Mouse (Mus musculus) c-Kit-negative CD71-positive TER-119-positive erythroid progenitor cells, embryonic 14.5 days (primary cell): Measurements from ENCODE around the gene Arhgap29.

ENCODE experiments used
- DNase-seq: peaks from one replicate; pipeline ENCODE4 v3.0.0-alpha.2; 2013; ENCODE audit warnings: low read depth, low spot score

Arhgap29 gene

GRCm38 (mm10) chr3:122009818-122010217 is 57.5 kb downstream of the Arhgap29 start:
- DNase-seq = no peak

GRCm38 (mm10) chr3:122010292-122010691 is 58.0 kb downstream of the Arhgap29 start:
- DNase-seq = no peak

- no peak for DNase-seq
These were observed 60.1 kb downstream of the Arhgap29 start for GRCm38 (mm10) chr3:122012464-122012863.

- DNase-seq = no peak
These were observed 66.1 kb downstream of the Arhgap29 start for GRCm38 (mm10) chr3:122018421-122018820.

GRCm38 (mm10) chr3:122019159-122019558 is 66.8 kb downstream of the Arhgap29 start:
- no peak for DNase-seq

GRCm38 (mm10) chr3:122021029-122021652 is 68.8 kb downstream of the Arhgap29 start:
- DNase-seq = no peak

- DNase-seq = no peak
These were observed 70.0 kb downstream of the Arhgap29 start for GRCm38 (mm10) chr3:122022355-122022754.

- no peak for DNase-seq
These were observed 74.3 kb downstream of the Arhgap29 start for GRCm38 (mm10) chr3:122026676-122027075.

- DNase-seq = no peak
These were observed 75.4 kb downstream of the Arhgap29 start for GRCm38 (mm10) chr3:122027776-122028175.

- DNase-seq = no peak
These were observed 81.0 kb downstream of the Arhgap29 start for GRCm38 (mm10) chr3:122033248-122033837.

- no peak for DNase-seq
These were observed 81.9 kb downstream of the Arhgap29 start for GRCm38 (mm10) chr3:122034240-122034639.

- DNase-seq = no peak
These were observed 82.8 kb downstream of the Arhgap29 start for GRCm38 (mm10) chr3:122035092-122035491.

GRCm38 (mm10) chr3:122040522-122040921 is 88.2 kb downstream of the Arhgap29 start:
- DNase-seq = no peak

- DNase-seq = no peak
These were observed 90.8 kb downstream of the Arhgap29 start for GRCm38 (mm10) chr3:122043102-122043501.

- no peak for DNase-seq
These were observed 91.6 kb downstream of the Arhgap29 start, which contains the start of gene Abca4 for GRCm38 (mm10) chr3:122043799-122044547. TSS of gene Abca4 (plus strand) at chr3:122044443.

- DNase-seq = no peak
These were observed 93.9 kb downstream of the Arhgap29 start for GRCm38 (mm10) chr3:122046187-122046620.

GRCm38 (mm10) chr3:122047402-122047801 is 95.1 kb downstream of the Arhgap29 start:
- no peak for DNase-seq

GRCm38 (mm10) chr3:122047921-122048861 is 95.8 kb downstream of the Arhgap29 start:
- DNase-seq = no peak

- DNase-seq = no peak
These were observed 96.8 kb downstream of the Arhgap29 start for GRCm38 (mm10) chr3:122049158-122049557.

GRCm38 (mm10) chr3:122058439-122059198 is 106.3 kb downstream of the Arhgap29 start:
- no peak for DNase-seq

- no peak for DNase-seq
These were observed 110.2 kb downstream of the Arhgap29 start for GRCm38 (mm10) chr3:122062586-122062985.
